Mouse (Mus musculus) megakaryocyte, embryonic 14.5 days (primary cell): ENCODE measurements around the gene Vmp1.

Experiments used
- FLI1 ChIP-seq: IDR thresholded peaks from 2 replicates; pipeline ENCODE4 v1.6.1; 2012; ENCODE audit warnings: low read length, inconsistent platforms, mixed read lengths
- GATA1 ChIP-seq: IDR thresholded peaks from 3 replicates; pipeline ENCODE4 v1.6.1; 2012; ENCODE audit warnings: mixed read lengths, low read length, inconsistent platforms, borderline replicate concordance

DNA sequence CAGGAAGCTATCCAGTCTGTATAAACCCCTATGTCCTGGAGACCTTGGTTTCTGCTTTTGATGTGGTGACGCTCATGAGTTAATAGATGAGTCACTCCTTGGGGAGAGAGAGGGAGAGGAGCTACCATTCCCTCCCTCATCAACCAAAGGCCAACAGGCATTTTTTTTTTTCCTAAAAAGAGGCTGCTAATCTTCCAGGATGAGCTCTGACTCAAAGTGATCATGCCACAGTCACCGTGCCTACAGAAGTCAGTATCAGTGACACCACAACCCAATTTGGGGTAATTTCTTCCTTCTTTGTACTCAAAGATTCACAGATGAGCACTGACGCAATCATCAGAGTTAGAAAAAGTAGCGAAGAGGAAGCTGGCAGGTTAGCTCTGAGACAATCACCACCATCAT is 31.1 kb downstream of the Vmp1 start:
- TF ChIP-seq GATA1 (no peak), FLI1 (no peak)
